Mouse (Mus musculus) midbrain, embryonic 12.5 days (tissue): ENCODE measurements around the gene Myo1g. TPM values are rescaled to one million over a fixed set of nuclear protein-coding genes. Genes with fewer than 3 reads are reported as not detected.

Experiments
- ATAC-seq: fragments of 200-750 bp; cut with Nextera tagmentation; 2 replicates; pipeline ENCODE4 v1.8.0; 2017; ENCODE audit warnings: low read depth, moderate TSS enrichment, moderate library complexity; ENCODE audit not compliant: low FRiP score
- H3K27ac ChIP-seq: fragments of 300-500 bp; sonication (generic); replicated peaks from 2 replicates; pipeline ENCODE4 v1.5.1; 2016; ENCODE audit warnings: mild to moderate bottlenecking
- H3K27me3 ChIP-seq: fragments of 300-500 bp; sonication (generic); 2 replicates; pipeline ENCODE4 v1.6.1; 2016; ENCODE audit warnings: mild to moderate bottlenecking
- H3K36me3 ChIP-seq: fragments of 300-500 bp; sonication (generic); 2 replicates; pipeline ENCODE4 v1.6.1; 2016
- H3K4me1 ChIP-seq: fragments of 300-500 bp; sonication (generic); 2 replicates; pipeline ENCODE4 v1.6.1; 2016
- H3K4me2 ChIP-seq: fragments of 300-500 bp; sonication (generic); replicated peaks from 2 replicates; pipeline ENCODE4 v1.6.1; 2016; ENCODE audit warnings: mild to moderate bottlenecking, moderate library complexity
- H3K4me3 ChIP-seq: fragments of 300-500 bp; sonication (generic); 2 replicates; pipeline ENCODE4 v1.5.1; 2016; ENCODE audit warnings: mild to moderate bottlenecking
- H3K9ac ChIP-seq: fragments of 300-500 bp; sonication (generic); replicated peaks from 2 replicates; pipeline ENCODE4 v1.6.1; 2016; ENCODE audit warnings: mild to moderate bottlenecking, moderate library complexity
- H3K9me3 ChIP-seq: fragments of 300-500 bp; sonication (generic); 2 replicates; pipeline ENCODE4 v1.6.1; 2016; ENCODE audit warnings: mild to moderate bottlenecking
- WGBS: fragments of 180-500 bp; shearing (Covaris S2); methylation state at CpG from one replicate; pipeline ENCODE4 v1.1.7; 2016; 5-methylcytosine and 5-hydroxymethylcytosine counted together
- microRNA-seq: library from miRNA; unstranded; fragments of <30 nt; microRNA quantifications from one replicate; pipeline ENCODE4, GENCODE M21; 2017
- polyA plus RNA-seq: library from polyadenylated mRNA; unstranded; fragments of >200 nt; fragmentation: Nextera tagmentation; extraction: Ambion mirVana; gene quantifications from 2 replicates; pipeline ENCODE4 v1.2.1, GENCODE M21; 2016

The Myo1g gene
- polyA plus RNA-seq, 1 experiment from 2014 or later = 0.47 TPM

DNA sequence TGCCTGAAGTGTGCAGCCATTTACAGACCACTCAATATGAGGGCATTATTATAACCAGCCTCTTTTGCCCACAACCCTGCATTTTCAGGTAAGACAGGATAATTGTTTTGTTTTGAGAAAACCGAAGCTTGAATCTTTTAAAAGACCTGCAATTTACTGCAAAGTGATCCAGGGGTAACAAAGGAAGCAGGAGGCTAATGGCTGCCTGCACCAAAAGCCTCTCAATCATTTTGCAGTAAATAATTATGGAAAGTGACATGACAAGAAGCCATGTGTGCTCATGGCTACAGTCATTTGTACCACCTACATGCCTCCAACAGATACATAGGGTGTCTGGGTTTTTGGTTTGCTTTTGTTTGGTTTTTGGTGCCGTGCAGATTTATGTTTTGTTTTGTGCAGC lies 49.7 kb downstream of the Myo1g start:
- Histone ChIP-seq H3K4me3 (peak overlapping the region; percentile 41), H3K4me2 (peak overlapping the region; percentile 91), H3K9ac (peak overlapping the region; percentile 12; the same call in 1 of the 2 replicates), H3K27ac (peak overlapping the region; percentile 12; the same call in 1 of the 2 replicates), H3K9me3 (no peaks in the 10 kb centered on the region), H3K27me3 (no peaks in the 10 kb centered on the region), H3K4me1 (peaks cover 51% of the 10 kb centered on the region), H3K36me3 (peaks cover 19% of the 10 kb centered on the region)
- 69% methylated on average over 2 of the region's 2 CpGs for WGBS
- ATAC-seq = no peak

DNA sequence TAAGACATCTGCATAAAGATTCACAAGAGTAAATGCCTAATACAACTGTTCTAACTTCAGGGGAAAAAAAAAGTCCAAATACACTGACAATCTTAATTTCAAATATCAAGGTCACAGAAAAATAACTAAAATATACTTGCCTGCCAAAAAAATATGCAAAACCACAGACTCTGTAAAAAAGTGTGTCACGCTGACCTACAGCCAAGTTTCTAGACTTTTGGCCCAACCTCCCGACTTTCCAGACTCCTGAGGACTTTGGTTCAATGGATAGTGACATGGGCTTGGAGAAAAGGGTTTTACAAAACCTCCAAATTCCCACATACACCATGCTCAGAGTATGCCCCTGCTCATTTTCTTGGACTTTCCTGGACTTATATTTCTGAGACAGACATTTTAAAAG lies 52.2 kb downstream of the Myo1g start:
- H3K4me2 ChIP-seq = no peak overlapping the region
- H3K27ac ChIP-seq = no peak overlapping the region
- H3K27me3 ChIP-seq = no peaks in the 10 kb centered on the region
- no peak overlapping the region for H3K4me3 ChIP-seq
- peaks cover 39% of the 10 kb centered on the region for H3K4me1 ChIP-seq
- peaks cover 23% of the 10 kb centered on the region for H3K36me3 ChIP-seq
- H3K9ac ChIP-seq = no peak overlapping the region
- 76% methylated on average over 2 of the region's 2 CpGs for WGBS
- H3K9me3 ChIP-seq = no peaks in the 10 kb centered on the region
- ATAC-seq = no peak

DNA sequence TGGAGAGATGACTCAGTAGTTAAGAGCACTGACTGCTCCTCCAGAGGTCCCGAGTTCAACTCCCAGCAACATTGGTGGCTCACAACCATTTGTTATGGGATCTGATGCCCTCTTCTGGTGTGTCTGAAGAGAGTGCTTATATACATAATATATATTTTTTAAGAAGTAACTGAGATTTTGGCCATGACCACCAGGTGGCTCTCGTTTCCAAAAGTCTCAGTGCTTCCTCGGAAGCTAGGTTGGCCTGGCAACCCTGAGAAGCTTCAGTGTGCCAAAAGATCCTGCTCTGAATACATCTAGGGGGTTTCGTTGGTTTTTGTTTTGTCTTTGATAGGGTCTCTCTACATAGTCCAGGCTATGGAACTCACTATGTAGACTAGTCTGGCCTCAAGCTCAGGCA lies 55.6 kb downstream of the Myo1g start:
- Histone ChIP-seq H3K9ac (no peak overlapping the region), H3K4me1 (peaks cover 10% of the 10 kb centered on the region), H3K4me2 (no peak overlapping the region), H3K27me3 (no peaks in the 10 kb centered on the region), H3K27ac (no peak overlapping the region), H3K36me3 (peaks cover 28% of the 10 kb centered on the region), H3K4me3 (no peak overlapping the region), H3K9me3 (no peaks in the 10 kb centered on the region)
- no peak for ATAC-seq
- 33% methylated on average over 4 of the region's 4 CpGs for WGBS

DNA sequence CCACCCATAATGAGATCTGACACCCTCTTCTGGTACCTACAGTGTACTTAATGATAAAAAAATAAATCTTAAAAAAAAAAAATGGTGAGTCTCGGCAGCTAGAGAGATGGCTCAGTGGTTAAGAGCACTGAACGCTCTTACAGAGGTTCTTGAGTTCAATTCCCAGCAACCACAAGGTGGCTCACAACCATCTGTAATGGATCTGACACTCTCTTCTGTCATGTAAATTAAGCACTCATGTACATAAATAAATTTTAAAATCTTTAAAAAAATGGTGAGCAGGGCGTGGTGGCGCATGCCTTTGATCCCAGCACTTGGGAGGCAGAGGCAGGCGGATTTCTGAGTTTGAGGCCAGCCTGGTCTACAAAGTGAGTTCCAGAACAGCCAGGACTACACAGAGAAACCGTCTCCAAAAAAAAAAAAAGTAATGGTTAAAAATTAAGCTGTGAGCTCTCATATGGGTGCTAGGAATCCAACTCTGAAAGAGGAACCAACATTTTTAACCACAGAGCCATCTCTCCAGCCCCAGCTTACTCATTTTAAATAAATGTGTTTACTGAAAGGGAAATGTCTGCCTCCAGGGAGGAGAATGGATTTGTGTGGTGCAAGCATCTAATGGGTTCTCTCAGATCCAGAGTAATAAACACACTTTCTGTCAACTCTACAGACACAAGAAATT lies 57.5 kb downstream of the Myo1g start:
- H3K27me3 ChIP-seq = no peaks in the 10 kb centered on the region
- no peak overlapping the region for H3K27ac ChIP-seq
- H3K9ac ChIP-seq = no peak overlapping the region
- peaks cover 28% of the 10 kb centered on the region for H3K36me3 ChIP-seq
- no peak overlapping the region for H3K4me3 ChIP-seq
- 0 out of 2 replicates have a peak, but pooled peaks cover 6% of the 10 kb centered on the region for H3K4me1 ChIP-seq
- H3K4me2 ChIP-seq = no peak overlapping the region
- no peaks in the 10 kb centered on the region for H3K9me3 ChIP-seq
- no peak for ATAC-seq
- WGBS = 93% methylated on average over 6 of the region's 6 CpGs

Small RNA genes within 50 kb of the gene (microRNA-seq; reads per million reads assigned to microRNA genes)
- gene Gm22123 = not detected

Other genes starting within 250 kb of the Myo1g start
- 150 and 153 TPM in 2 replicates for gene Tmed4, start 246.1 kb downstream of the Myo1g start, polyA plus RNA-seq
- 92.4 and 98.3 TPM in 2 replicates for gene Ogdh, start 229.3 kb downstream of the Myo1g start, polyA plus RNA-seq
- gene Zmiz2, start 131.9 kb downstream of the Myo1g start, polyA plus RNA-seq = 22.6 and 25.2 TPM in 2 replicates
- gene Ppia, start 105.5 kb downstream of the Myo1g start, polyA plus RNA-seq = 4,523 and 4,594 TPM in 2 replicates
- gene H2afv, start 76.5 kb downstream of the Myo1g start, polyA plus RNA-seq = 831 and 843 TPM in 2 replicates
- gene Purb, start 45.0 kb downstream of the Myo1g start, polyA plus RNA-seq = 16.8 and 17.0 TPM in 2 replicates
- 87.5 and 88.6 TPM in 2 replicates for gene Ccm2, start 25.9 kb upstream of the Myo1g start, polyA plus RNA-seq
- gene Nacad, start 85.1 kb upstream of the Myo1g start, polyA plus RNA-seq = 83.4 and 88.5 TPM in 2 replicates
- 42.9 and 46.1 TPM in 2 replicates for gene Tbrg4, start 105.1 kb upstream of the Myo1g start, polyA plus RNA-seq
- gene Wap, start 117.7 kb upstream of the Myo1g start, polyA plus RNA-seq = not detected in 2 replicates
- 5.1 and 6.3 TPM in 2 replicates for gene Ramp3, start 137.6 kb upstream of the Myo1g start, polyA plus RNA-seq